Mouse (Mus musculus) thymus, adult 2 months (tissue): ENCODE measurements around the gene Lzts2.

ENCODE experiments used
- CTCF ChIP-seq: fragments of 200-500 bp; IDR thresholded peaks from 2 replicates; pipeline ENCODE4 v1.5.1; 2012; ENCODE audit warnings: mild to moderate bottlenecking, control low read depth, low read length, moderate library complexity, borderline replicate concordance; ENCODE audit not compliant: control insufficient read depth, poor library complexity, insufficient read depth; ENCODE audit errors: extremely low read depth
- POLR2A ChIP-seq: fragments of 200-500 bp; IDR thresholded peaks from 2 replicates; pipeline ENCODE4 v1.6.1; 2012; ENCODE audit warnings: mild to moderate bottlenecking, low read length, control low read depth, moderate library complexity; ENCODE audit not compliant: control insufficient read depth, poor library complexity, insufficient read depth; ENCODE audit errors: extremely low read depth

DNA sequence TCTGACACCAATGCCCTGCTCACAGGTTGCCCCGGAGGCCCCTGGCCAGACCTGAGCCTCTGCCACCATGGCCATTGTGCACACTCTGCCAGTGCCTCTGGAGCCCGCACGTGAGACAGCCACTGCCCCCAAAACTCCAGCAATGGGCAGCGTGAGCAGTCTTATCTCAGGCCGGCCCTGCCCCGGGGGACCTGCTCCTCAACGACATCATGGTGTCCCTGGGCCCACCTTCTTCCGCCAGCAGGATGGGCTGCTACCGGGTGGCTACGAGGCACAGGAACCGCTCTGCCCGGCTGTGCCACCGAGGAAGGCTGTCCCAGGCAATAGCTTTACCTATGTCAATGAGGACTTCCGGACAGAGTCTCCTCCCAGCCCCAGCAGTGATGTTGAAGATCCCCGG, 7.1 kb downstream of the Lzts2 start:
- TF ChIP-seq CTCF: no peak
- no peak for TF ChIP-seq POLR2A
